Mouse (Mus musculus) embryo, embryonic 11.5 days (tissue): ENCODE data around the gene Cd3eap.

Source experiments
- DNase-seq: peaks from one replicate; pipeline ENCODE4 v3.0.0-alpha.2; 2012; ENCODE audit warnings: low read depth, low spot score

Cd3eap gene

DNA sequence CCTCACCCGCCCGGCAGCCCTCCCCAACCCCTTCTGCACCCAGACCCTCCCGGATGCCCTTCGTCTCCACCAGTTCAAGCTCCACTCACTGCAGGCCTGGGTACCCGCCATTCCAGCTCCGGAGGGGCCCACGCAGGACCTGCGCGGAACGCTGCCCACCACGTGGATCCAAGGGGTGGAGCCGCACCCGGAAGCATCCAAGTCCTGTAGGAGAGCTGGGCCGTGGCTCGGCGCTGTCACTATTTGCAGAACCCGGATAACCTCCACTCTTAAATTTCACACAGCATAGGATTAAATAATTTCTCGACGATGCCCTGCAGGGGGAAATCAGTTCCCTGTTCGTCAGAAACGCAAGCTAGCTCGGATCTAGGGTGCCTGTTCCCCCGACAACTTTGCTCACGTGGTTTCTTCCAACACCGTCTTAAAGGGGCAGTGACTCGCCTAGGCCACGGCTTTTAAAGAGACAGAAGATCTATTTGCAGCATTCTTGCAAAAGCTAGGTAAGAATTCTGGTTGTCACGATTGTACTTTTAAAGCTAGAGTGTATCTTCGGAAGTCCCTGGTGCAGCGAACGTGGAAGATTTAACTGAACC, at the start of gene Cd3eap, which contains the start of gene Ppp1r13l:
TSS of gene Cd3eap (minus strand) at position 185 of the 593 bp plus-strand sequence.
TSS of gene Ppp1r13l (plus strand) at position 451 of the 593 bp plus-strand sequence.
- peak; percentile 70 for DNase-seq

DNA sequence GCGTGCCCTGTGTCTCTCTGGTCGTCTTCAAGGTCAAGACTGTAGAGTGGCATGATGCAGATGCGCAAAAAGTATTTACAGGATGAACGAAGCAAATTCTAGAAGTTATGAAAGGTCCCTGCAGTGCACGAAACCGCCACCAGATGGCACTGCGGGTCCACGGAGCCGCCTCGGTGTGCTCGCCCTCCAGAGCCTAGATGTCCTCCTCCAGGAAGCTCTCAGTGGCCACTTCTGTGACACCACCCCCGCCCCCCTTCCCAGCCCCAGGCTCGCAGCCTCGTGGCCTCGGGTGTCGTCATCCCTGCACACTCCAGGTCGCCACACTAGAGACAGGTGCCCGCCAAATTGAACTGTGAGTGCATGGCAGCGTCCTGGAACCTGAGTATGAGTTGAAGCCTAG, 46.1 kb upstream of the Cd3eap start:
- peak; percentile 62 for DNase-seq

DNA sequence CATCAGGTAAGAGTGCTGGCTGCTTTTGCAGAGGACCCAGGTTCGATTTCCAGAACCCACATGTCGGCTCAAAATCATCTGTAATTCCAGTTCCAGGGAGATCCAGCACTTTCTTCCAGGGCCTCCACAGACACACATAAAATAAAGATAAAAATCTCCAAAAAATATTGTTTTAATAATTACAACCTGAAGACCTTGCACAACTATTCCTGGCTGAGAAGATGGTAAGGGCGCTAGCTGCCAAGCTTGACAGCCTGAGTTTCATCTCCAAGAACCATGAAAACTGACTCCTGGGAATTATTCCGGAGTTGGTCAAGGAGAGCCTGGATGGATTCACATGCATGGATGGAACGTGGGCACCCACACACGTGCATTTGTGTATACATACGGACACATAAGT, 45.2 kb upstream of the Cd3eap start, which contains the start of gene Ckm:
TSS of gene Ckm (plus strand) at position 301 of the 400 bp plus-strand sequence.
- no peak for DNase-seq

DNA sequence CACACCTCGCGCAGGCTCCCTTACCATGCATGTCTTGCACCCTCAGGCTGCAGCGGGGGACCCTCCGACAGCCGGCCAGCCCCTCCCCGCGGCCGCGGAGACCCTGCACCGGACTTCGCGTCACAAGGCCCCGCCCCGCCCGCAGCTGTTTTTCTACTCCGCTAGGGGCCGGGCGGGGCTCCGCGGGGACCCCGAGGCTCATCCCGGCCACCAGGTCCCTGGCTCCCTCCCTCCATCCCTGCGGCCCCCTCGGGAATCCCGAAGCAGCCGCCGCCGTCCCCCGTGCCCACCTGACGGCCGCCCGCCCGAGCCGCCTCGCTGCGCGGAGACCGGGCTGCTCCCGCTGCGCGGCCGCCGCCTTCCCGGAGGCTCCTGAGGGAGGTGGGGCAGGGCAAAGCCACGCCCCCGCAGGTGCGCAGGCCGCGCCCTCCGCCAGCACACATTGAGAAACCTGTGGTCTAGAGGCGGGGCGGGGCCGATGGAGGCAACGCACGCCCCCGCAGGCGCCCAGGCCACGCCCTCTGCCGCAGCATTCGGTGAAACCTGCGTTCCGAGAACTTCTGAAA, 44.5 kb upstream of the Cd3eap start, which contains the start of gene Klc3:
TSS of gene Klc3 (minus strand) at position 374 of the 566 bp plus-strand sequence.
- no peak for DNase-seq

DNA sequence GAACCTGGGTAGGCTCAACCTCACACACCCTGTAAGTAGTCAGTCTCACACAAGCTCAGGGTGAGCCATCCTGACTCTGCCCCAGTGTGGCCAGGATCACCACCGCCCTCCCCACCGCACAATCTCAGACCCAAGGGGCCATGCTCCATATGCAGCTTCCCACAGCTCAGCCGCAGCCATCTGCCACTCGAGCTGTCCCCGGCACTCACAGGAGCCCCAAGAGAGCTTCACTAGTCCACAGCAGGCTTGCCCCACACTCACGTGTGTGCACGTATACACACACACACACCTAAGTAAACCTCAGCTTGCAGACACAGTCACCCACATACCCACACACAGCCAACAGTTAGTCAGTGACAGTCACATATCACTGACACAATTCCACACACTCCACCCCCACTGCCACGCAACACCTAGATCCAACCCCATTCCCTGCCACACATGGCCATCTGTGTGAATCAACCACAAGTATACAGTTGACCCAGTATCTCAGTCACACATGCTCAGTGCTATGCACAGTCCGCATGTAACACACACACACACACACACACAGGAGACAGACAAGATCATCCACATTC, 43.3 kb upstream of the Cd3eap start:
- no peak for DNase-seq

DNA sequence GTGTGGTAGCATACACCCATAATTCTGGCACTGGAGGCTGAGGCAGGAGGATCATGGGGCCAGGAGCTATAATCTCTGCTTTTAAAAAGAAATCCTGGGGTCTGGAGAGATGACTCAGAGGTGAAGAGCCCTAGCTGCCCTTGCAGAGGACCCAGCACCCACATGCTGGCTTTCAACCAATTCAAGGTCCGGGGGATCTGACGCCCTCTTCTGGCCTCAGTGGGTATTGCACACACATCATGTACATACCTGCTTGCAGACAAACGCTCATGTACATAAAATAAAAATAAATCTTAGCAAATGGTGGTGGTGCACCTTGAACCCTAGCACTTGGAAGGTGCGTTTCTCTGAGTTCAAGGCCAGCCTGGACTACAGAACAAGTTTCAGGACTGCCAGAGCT, 41.7 kb upstream of the Cd3eap start:
- no peak for DNase-seq

DNA sequence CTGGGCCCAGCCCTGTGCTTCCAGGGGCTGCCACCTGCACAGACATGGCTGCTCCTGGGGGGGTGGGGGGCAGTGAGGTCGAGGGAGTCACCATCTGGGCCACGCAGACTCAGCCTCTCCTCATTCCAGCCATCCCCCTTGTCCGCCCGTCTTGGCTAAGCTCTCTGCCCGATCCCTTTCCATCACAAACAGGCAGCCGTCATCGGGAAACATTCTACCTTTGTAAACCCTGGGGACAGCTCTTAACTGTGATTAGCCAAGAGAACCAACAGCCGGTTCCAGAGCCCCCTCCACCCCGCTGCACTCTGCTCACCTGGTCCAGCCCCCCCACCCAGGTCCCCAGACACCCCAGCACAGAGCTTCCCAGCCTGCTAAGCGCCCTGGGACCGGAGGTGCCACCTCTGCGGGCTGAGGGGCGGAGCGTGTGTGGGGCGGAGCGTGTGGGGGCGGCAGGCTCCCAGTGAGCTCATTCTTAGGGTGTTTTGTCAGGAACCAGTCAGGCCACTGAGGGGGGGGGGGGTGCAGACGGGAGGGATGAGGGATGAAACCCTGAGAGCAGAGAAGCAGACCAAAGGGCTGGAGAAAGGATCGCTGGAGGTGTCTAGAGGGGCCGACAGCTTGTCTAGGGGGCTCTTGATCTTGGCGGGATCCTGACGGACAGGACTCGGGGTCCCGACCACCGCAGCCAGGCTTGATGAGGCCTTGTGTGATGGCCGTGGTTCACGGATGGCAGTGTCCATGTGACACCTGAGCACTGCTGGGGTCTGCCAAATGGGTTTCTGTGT, 40.4 kb upstream of the Cd3eap start:
- DNase-seq, result no peak

DNA sequence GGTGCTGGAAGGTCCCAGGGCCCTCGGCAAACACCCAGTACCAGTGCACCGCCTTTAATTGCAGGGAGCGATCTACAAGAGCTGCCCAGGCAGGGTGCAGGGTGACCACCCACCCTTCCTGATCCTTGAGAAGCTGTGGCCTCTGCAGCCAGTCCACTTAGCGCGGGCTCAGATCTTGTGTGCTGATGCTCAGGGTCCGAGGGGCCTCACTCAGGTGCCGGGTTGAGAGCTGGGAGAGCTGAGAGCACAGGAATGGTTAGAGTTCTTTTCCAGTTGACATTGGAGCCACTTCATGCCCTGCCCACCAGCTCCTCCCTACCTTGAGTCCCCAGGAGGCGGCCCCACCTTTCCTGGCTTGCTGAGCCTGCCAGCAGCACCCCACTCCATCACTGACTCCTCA, 35.2 kb upstream of the Cd3eap start:
- DNase-seq, result no peak

DNA sequence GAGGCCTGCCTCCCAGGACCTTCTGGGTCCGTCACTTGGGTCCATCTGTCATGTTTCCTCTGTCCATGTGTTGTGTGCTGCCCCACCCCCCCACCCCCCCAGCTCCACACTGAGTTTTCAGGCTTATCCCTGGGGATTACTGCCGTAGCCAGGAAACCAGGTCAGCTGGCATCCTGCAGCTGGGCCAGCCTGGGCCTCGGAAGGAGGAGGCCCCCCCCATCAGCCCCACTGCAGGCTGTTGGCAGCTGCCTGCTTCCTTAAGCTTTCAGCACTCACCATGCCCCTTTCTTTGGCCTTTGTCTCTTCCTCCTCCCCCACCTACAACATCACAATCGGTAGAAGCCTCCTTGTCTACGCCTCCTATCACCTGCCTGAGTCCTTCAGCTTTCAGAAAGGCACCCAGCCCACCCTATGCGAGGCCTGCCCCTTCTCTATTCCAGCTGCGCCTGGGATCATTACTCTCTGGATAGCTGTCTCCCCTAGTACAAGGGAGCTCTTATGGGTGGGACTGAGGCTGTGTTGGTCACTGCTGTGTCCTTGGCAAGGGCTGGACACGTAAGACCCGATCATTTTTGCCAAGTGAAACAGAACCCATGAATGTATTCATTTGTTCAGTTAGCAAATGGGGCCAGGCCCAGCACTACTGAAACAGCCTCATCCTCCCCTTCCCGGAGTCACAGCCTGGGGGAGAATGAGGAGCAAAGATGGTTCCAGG, 29.6 kb upstream of the Cd3eap start:
- DNase-seq, result no peak

DNA sequence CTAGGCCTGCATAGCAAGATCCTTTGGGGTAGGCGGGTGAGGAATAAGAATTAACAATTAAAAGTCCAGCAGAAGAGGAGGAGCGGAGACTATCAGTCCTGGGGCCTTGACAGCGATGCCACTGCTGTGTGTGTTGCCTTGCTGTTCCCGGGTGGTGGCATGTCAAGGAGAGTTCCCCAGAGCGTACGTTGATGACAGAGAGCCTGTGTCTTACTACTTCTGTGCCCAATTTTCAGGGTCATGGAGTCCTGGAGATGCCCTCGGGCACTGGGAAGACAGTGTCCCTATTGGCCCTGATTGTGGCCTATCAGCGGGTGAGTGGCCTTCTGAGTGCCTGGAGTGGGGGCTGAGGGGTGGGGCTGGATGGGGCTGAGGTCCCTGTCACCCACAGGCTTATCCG, 24.4 kb upstream of the Cd3eap start:
- DNase-seq, result no peak

DNA sequence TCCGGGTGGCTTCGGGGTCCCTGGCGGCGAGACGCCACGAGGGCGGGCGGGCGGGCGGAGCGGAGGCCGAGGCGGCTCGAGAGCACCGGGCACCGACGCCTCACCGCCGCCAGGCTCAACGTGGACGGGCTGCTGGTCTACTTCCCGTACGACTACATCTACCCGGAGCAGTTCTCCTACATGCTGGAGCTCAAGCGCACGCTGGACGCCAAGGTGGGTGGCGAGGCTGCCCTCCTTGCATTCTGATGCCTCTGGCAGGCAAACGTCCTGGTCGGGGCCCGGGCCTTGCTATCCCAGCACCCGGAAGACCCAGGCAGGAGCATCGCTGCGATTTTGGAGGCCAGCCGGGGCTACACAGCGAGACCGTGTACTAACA, 22.9 kb upstream of the Cd3eap start:
- DNase-seq, result peak; percentile 13

DNA sequence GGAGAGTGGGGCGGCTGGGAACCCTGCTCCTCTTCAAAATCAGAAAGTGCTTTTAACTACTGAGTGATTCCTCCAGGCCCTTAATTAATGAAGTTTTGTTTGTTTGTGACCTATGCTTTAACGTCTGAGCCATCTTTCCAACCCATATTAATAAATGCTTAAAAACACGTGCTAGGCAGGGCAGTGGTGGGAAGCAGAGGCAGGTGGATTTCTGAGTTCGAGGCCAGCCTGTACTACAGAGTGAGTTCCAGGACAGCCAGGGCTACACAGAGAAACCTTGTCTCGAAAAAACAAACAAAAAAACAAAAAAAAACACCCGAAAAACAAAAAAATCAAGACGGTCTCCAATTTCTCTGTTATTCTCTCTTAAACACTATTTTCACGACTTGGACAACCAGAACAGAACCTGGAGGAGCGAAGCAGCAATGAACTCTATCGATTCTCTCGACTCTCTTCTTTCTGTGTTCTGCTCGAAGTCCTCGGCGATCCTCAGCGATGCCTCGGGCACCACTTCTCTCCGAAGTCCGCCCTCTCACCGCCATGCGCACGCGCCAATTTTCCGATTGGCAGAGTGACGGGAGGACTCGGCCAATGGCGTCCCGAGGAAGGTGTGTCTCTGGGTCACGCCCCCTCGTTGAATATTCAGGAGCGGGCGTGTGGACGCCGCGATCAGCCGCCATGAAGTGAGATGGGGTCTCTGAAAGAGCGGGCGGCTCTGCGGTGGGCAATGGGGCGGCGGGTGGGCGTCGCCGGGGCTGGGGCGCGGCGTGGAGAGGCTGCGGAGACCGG, 22.3 kb upstream of the Cd3eap start, which contains the start of gene Ercc2:
TSS of gene Ercc2 (plus strand) at position 634 of the 789 bp plus-strand sequence.
- DNase-seq, result peak; percentile 100

DNA sequence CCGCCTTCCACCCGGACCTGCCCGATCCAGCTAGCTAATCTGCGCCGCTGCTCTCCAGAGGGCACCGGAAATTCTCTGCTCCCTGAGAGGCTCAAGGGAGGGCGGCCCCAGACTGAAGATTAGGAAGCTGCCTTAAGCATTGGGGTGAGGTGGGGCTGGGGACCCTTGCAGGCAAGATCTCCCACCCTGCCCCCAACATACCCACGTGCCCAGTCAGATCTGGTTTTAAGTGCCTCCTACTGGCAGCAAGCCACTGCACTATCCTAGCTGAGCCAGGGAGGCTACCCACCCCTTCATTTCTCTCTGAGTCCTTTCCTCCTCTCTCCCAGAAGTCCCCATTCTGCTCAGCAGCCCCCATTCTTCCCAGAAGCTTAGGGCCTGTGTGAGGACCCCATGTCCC, 18.8 kb upstream of the Cd3eap start:
- DNase-seq, result no peak

DNA sequence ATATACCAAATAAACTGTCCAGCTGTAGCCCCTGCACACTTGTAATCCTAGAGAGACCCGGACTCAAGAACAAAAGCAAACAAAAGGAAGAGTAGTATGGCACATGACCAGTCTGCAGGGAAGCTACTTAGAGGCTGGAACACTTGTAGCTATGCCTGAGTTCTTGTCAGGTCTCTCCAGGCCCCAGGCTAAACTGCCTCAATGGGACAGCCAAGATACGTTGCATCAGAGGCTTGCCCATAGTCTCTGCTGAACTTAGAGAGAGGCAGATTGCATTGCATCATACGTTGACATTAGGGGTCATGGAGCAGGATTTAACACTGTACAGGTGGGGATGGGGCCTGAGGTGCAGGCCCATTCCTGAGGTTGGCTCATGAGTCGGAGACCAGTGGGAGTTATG, 16.7 kb upstream of the Cd3eap start:
- DNase-seq, result no peak

DNA sequence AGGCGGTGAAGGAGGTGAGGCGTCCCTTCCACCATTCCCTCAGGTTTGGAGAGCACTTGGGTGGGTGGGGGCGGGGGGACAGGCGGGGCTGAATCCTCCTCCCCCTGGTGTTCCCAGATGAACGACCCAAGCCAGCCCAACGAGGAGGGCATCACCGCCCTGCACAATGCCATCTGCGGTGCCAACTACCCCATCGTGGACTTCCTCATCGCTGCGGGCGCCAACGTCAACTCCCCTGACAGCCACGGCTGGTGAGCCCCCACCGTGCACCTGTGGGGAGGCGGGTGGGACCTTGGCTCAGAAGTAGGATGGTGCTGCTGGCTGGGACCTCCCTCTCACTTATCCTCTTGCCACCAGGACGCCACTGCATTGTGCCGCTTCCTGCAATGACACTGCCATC, 16.1 kb upstream of the Cd3eap start:
- no peak for DNase-seq

DNA sequence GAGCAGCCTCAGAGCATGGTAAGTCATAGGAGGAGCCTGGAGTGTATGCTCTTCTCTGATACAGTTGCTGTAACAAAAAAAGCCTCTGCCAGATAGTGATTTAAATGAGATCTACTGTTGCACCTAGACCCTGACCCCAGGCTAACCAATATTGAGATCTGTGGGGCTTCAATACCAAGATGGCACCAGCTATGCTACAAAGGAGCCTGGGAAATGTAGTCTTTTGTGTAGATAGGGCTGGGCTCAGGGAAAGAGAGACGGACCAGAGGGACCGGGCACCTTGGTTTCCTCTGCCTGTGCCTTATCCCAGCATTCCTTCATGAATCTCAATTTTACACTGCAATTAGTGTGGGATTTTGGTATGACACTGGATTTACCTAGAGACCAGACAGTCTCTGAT, 14.1 kb upstream of the Cd3eap start:
- no peak for DNase-seq

DNA sequence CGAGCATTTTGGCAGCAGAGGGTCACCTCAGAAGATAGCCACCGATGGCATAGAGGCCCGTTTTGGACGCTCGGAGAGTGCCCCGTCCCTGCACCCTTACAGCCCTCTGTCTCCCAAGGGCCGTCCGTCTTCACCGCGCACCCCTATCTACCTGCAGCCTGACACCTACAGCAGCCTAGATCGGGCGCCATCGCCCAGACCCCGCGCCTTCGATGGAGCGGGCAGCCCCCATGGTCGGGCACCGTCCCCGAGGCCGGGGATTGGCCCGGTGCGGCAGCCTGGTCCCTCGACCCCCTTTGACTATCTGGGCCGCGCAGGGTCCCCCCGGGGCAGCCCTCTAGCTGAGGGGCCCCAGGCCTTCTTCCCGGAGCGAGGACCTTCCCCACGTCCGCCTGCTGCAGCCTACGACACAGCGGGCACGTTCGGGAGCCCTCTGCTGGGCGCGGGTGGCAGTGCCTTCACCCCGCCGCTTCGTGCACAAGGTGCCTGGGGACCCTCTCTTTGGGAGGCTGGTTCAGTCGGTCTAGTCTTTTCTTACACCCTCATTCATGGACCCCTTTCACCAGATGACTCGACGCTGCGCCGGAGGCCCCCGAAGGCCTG, 10.6 kb upstream of the Cd3eap start:
- DNase-seq, result peak; percentile 22

DNA sequence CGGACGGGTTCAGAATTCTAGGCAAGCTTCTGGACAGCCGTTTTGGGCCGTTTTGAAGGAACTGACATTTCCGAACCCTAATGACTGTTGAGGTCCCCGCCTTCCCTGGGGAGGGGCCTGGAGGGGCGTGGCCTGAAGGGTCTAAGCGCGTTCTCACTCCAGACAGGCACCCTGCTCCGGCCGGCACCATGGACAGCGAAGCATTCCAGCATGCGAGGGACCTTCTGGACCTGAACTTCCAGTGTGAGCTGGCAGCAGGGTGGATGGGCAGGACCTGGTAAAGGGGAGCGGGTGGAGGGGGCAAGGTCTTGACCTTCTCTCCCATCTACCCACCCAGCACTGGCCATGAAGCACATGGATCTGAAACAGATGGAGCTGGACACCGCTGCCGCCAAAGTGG, 9.1 kb upstream of the Cd3eap start:
- DNase-seq, result no peak

DNA sequence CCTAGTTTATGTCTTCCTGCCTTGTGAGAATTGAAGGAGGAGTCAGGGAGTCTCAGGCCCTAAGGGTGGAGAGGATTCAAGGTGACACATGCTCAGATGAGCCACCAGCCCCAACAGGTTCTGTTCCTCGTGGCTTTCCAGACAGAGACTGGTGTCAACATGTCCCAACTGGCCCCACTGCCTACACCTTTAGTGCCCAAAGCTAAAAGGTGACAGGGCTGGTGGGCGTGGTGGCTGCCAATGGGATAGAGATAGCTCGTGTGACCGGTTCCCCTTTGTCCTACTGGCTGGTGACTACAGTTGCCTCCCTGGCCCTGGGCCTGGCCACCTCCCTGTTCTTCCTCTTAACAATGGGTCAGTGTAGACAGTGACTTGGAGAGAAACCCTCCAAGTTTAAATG, 6.1 kb upstream of the Cd3eap start:
- DNase-seq, result no peak

DNA sequence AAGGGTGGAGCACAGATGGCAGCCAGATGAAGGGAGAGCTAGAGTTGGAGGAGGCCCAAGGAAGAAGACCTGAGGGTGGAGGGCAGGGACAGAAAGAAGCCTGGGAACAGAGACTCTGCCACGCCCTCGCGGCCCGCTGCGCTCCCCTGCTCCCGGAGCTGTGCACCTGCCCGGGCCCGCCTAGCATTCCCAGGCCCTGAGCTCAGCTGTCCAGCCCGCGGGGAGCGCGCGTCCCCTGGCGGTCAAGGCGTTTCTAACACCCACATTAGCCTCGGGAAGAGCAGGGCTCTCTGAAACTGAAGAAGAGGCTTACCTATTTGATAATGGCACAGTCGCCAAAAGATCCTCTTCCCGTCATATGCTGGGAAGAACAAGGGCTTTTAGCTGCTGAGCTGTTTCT, 4.6 kb upstream of the Cd3eap start:
- no peak for DNase-seq

DNA sequence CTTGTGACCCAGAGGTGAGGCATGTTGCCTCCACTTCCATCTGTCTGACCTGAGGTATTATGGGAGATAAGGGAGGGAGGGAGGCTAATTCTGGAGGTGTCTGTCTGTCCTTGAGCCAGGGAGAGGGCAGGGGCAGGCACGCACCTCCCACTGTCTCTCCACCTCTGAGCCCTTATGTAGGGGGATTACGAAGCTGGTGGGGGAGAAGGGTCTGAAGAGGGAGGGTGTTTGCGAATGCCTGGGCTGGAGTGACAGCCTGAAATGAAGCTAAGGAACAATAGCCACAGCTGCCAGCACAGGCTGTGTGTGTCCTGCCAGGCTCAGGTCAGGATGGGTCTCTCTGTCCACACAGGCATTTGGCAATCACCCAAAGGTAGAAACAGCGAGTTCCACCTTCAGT, 3.0 kb upstream of the Cd3eap start:
- no peak for DNase-seq
